Comparison of ENCODE assay signal across 12 mouse cellular contexts in genomic region chr2:62573099-62573752, GRCm38 (mm10). TPM values are rescaled to one million over a fixed set of nuclear protein-coding genes. Genes with fewer than 3 reads are reported as not detected.
A peak's percentile ranks its signal among the peaks of the same experiment; 100 is the strongest.
DNase-seq lines count a peak whose midpoint lies in the region; ATAC-seq and TF ChIP-seq lines count a peak whose summit lies in the region.
"Had no signal": no experiment of that assay in that cellular context is flagged by ENCODE, and none has a peak within 500 bp of the region (broad histone marks: within the 10 kb centered on the region; RNA-seq: fewer than 3 reads in every experiment).

No protein-coding gene starts in this region.

- H3K9ac ChIP-seq in forebrain, embryonic 11.5 days (ENCODE audit: low read length) = no peak overlapping the region
- H3K9ac ChIP-seq in forebrain, embryonic 16.5 days (replicated peaks; ENCODE audit: low read depth, low read length) = no peak overlapping the region
- H3K9ac ChIP-seq in embryonic facial prominence, embryonic 13.5 days = peak overlapping the region; percentile 40; the same call in 1 of the 2 replicates

- H3K27me3 ChIP-seq in forebrain, embryonic 11.5 days (ENCODE audit: control insufficient read depth, insufficient read depth, low read length) = no peaks in the 10 kb centered on the region
- H3K27me3 ChIP-seq in forebrain, embryonic 16.5 days (replicated peaks; ENCODE audit: control insufficient read depth, insufficient read depth, low read length) = no peaks in the 10 kb centered on the region
- no peaks in the 10 kb centered on the region for H3K27me3 ChIP-seq in embryonic facial prominence, embryonic 13.5 days

- no peak for DNase-seq in forebrain, embryonic 11.5 days (ENCODE audit: low spot score)
- no peak for DNase-seq in layer of hippocampus, adult 2 months (ENCODE audit: low spot score in 2 of 2)
- no peak for DNase-seq in layer of hippocampus, postnatal 10 days (ENCODE audit: low spot score in 2 of 2)
- no peak for DNase-seq in T-cell, adult 2 months (ENCODE audit: low spot score)
- no peak for DNase-seq in thymus, postnatal 25 days
- DNase-seq: cerebellum, adult 9-11 months; layer of hippocampus, postnatal 36 days had no signal

- H3K4me3 ChIP-seq in forebrain, embryonic 11.5 days (ENCODE audit: low read depth, low read length) = no peak overlapping the region
- H3K4me3 ChIP-seq in forebrain, embryonic 16.5 days (replicated peaks; ENCODE audit: low read length) = no peak overlapping the region
- no peak overlapping the region; the same call in 1 of the 2 replicates for H3K4me3 ChIP-seq in layer of hippocampus, adult 2 months
- peak overlapping the region; percentile 35 for H3K4me3 ChIP-seq in embryonic facial prominence, embryonic 13.5 days

- H3K36me3 ChIP-seq in forebrain, embryonic 11.5 days (ENCODE audit: control insufficient read depth, insufficient read depth, low read length) = no peaks in the 10 kb centered on the region
- no peaks in the 10 kb centered on the region for H3K36me3 ChIP-seq in forebrain, embryonic 16.5 days (ENCODE audit: control insufficient read depth, insufficient read depth)
- no peaks in the 10 kb centered on the region for H3K36me3 ChIP-seq in embryonic facial prominence, embryonic 13.5 days

- H3K4me2 ChIP-seq in forebrain, embryonic 11.5 days (ENCODE audit: low read depth, low read length, severe bottlenecking) = 0 out of 2 replicates have a peak overlapping the region, but pooled peaks have one; percentile 5
- H3K4me2 ChIP-seq in forebrain, embryonic 16.5 days (ENCODE audit: low read length) = no peak overlapping the region
- peak overlapping the region; percentile 55 for H3K4me2 ChIP-seq in embryonic facial prominence, embryonic 13.5 days
- H3K4me2 ChIP-seq: midbrain, embryonic 11.5 days had no signal

- H3K4me1 ChIP-seq in forebrain, embryonic 11.5 days (replicated peaks; ENCODE audit: control insufficient read depth, insufficient read depth, low read length) = no peaks in the 10 kb centered on the region
- no peaks in the 10 kb centered on the region for H3K4me1 ChIP-seq in forebrain, embryonic 16.5 days (replicated peaks; ENCODE audit: control insufficient read depth, insufficient read depth, low read length)
- H3K4me1 ChIP-seq in embryonic facial prominence, embryonic 13.5 days = peaks cover 21% of the 10 kb centered on the region

- H3K27ac ChIP-seq in forebrain, embryonic 11.5 days (ENCODE audit: low read depth, low read length) = 0 out of 2 replicates have a peak overlapping the region, but pooled peaks have one; percentile 12
- no peak overlapping the region for H3K27ac ChIP-seq in forebrain, embryonic 16.5 days (ENCODE audit: low read length)
- H3K27ac ChIP-seq in layer of hippocampus, adult 2 months = 0 out of 2 replicates have a peak overlapping the region, but pooled peaks have one; percentile 2
- peak overlapping the region; percentile 62 for H3K27ac ChIP-seq in embryonic facial prominence, embryonic 13.5 days

- TF ChIP-seq CTCF in layer of hippocampus, adult 2 months (conservative IDR thresholded peaks at IDR 0.05) = no peak

- no peak for ATAC-seq in forebrain, embryonic 11.5 days (replicated peaks; ENCODE audit: low FRiP score)
- ATAC-seq in forebrain, embryonic 16.5 days = no peak
- no peak for ATAC-seq in embryonic facial prominence, embryonic 13.5 days (ENCODE audit: insufficient number of reproducible peaks, insufficient read depth, low FRiP score, low TSS enrichment, low read depth)
- peak; percentile 71 for ATAC-seq in megakaryocyte, adult 5-6 weeks (ENCODE audit: poor library complexity, severe bottlenecking)

- H3K9me3 ChIP-seq in forebrain, embryonic 11.5 days (ENCODE audit: control insufficient read depth, low read length) = no peaks in the 10 kb centered on the region
- no peaks in the 10 kb centered on the region for H3K9me3 ChIP-seq in forebrain, embryonic 16.5 days (ENCODE audit: control insufficient read depth, low read length)
- H3K9me3 ChIP-seq in embryonic facial prominence, embryonic 13.5 days = no peaks in the 10 kb centered on the region

- WGBS in forebrain, embryonic 11.5 days = 79% methylated on average over 10 of the region's 10 CpGs
- 80% methylated on average over 10 of the region's 10 CpGs for WGBS in forebrain, embryonic 16.5 days
- WGBS in embryonic facial prominence, embryonic 13.5 days = 48% methylated on average over 10 of the region's 10 CpGs

RNA-seq across cellular contexts. Expression of gene Fap, which starts 0.6 kb away (rescaled TPM):
- polyA plus RNA-seq in forebrain, embryonic 11.5 days (2014; fragmentation: Nextera tagmentation; extraction: Ambion mirVana) = 3.5 and 3.9 TPM in 2 replicates
- polyA plus RNA-seq in forebrain, embryonic 16.5 days (2015; fragmentation: Nextera tagmentation; extraction: Ambion mirVana) = 1.3 and 1.8 TPM in 2 replicates
- total RNA-seq in layer of hippocampus, adult 2 months (2021) = under 1 TPM; 0.74 to 0.88 TPM
- total RNA-seq in layer of hippocampus, postnatal 10 days (2021) = 1 to 10 TPM in 1 of 2 experiments, under 1 TPM in 1; 0.89 to 1.2 TPM
- 8.4 and 11.2 TPM in 2 replicates for polyA plus RNA-seq in embryonic facial prominence, embryonic 13.5 days (2015; fragmentation: Nextera tagmentation; extraction: Ambion mirVana)
- 1.9 and 3.4 TPM in 2 replicates for total RNA-seq in megakaryocyte, adult 5-6 weeks (2015)
- 0.33 and 1.1 TPM in 2 replicates for total RNA-seq in megakaryocyte, adult 5-6 weeks (2017)
- polyA plus RNA-seq: C2C12 had no signal
